Mouse (Mus musculus): ENCODE results near the gene Epb41l1. TPM values are rescaled to one million over a fixed set of nuclear protein-coding genes. Genes with fewer than 3 reads are reported as not detected.
A peak's percentile ranks its signal among the peaks of the same experiment; 100 is the strongest.
"Not testable (repeated sequence)": the region's sequence is repeated elsewhere in the genome, so short reads cannot be mapped to it uniquely, and the experiment has no call there.

Epb41l1 gene
- total RNA-seq (2021), result 100 to 1,000 TPM; 304 to 328 TPM
- long read RNA-seq, experiment 1, full-length matches to known transcripts, result 28 of 125 reads
- long read RNA-seq, experiment 1, partial matches to known transcripts, result 12 of 125 reads
- long read RNA-seq, experiment 1, other reads (novel, unspliced or antisense), result 85 of 125 reads
- long read RNA-seq, experiment 2, full-length matches to known transcripts, result 29 of 142 reads
- long read RNA-seq, experiment 2, partial matches to known transcripts, result 87 of 142 reads
- long read RNA-seq, experiment 2, other reads (novel, unspliced or antisense), result 26 of 142 reads

DNA sequence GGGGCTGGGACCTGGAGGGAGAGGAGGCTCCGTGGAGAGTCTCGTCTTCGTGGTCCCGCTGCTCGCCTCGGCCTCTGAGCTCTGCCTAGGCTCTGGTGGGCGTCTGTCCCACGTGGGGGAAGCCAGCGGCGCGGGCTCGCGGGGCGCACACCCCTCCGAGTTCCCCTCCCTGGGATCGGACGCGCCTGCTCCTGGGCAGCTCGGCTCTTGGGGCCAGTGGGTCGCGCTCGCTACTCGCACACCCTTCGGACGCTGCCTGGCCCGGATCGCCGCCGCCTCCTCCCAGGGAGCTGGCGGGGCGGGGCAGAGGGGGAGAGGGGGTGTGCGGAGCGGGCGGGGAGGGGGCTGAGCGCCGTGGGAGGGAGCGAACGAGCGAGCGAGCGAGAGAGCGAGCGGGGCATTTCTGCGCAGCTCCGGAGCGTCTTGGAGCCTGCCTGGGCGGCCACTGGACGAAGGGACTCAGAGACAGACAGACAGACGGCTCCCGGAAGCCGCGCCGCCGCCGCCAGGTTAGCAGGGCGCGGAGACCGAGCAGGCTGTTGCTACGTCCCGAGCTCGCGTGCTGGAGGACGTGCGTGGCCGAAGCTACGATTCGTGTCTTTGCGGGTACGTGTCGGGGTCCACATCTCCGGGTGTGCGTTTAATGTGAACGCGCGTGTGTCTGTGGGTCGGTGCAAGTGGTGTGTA is at the start of gene Epb41l1:
Gene Epb41l1, plus strand, starts transcription at position 216 of the 687 bp plus-strand sequence.
- DNase-seq (ENCODE audit: low spot score in 2 of 2), result peak in 1 of 2 experiments; percentile 34
- intact Hi-C loops (cut with DNase I), result no loop called here

DNA sequence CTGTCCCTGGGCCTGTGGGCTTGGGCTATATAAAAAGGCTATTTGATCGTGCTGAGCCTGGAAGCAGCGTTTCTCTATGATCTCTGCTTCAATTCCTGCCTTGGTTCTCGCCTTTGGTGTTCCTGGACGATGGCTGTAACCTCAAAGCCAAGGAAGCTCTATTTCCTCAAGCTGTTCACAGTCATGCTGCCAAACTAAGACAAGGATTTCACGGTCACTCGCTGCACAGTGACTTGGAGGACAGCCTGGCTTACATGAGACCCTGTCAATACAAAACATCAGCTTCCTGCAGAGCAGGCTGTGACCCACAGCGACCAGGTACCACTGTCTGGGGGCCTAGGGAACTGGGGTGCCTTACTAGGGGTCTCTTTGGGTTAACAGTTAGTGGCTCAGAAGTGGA is 43.8 kb upstream of the Epb41l1 start:
- intact Hi-C loops (cut with DNase I), result loop anchor here (5.0 kb wide), 1 partner anchor 140 kb away; no protein-coding TSS in a partner anchor
- DNase-seq (ENCODE audit: low spot score in 2 of 2), result no peak

- intact Hi-C loops (cut with DNase I), result loop anchor here (5.0 kb wide), 1 partner anchor 137 kb away; no protein-coding TSS in a partner anchor
- peak; percentile 51 to 83 for DNase-seq (ENCODE audit: low spot score in 2 of 2)
These were observed 40.8 kb upstream of the Epb41l1 start for GRCm38 (mm10) chr2:156379929-156380328.

- no peak for DNase-seq (ENCODE audit: low spot score in 2 of 2)
- intact Hi-C loops (cut with DNase I), result no loop called here
These were observed 39.4 kb upstream of the Epb41l1 start for GRCm38 (mm10) chr2:156381350-156381749.

- intact Hi-C loops (cut with DNase I), result not testable (repeated sequence)
- peak; percentile 65 to 84 for DNase-seq (ENCODE audit: low spot score in 2 of 2)
These were observed 28.1 kb upstream of the Epb41l1 start for GRCm38 (mm10) chr2:156392461-156393154.

GRCm38 (mm10) chr2:156393155-156393828 is 27.4 kb upstream of the Epb41l1 start:
- no peak for DNase-seq (ENCODE audit: low spot score in 2 of 2)
- intact Hi-C loops (cut with DNase I), result no loop called here

GRCm38 (mm10) chr2:156394282-156394681 is 26.4 kb upstream of the Epb41l1 start:
- no peak for DNase-seq (ENCODE audit: low spot score in 2 of 2)
- intact Hi-C loops (cut with DNase I), result no loop called here

DNA sequence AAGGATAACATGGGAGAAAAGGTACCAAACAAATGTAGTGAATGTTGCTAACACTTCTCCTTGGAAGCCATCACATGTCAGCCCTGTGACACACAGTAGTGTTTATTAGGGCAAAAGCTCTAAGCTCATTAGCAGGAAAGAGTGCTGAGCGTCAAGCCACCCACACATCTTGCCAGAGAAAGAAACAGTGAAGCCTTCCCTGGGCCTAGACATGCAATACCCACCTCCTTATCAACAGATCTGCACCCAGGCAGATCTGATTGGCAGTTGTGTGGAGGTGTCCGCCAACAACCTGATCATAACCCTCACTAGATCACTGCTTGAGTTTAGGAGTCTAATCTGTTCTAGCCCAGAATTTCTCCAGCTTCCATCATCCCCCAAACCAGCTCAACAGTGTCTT is 24.6 kb upstream of the Epb41l1 start:
- intact Hi-C loops (cut with DNase I), result no loop called here
- no peak for DNase-seq (ENCODE audit: low spot score in 2 of 2)

DNA sequence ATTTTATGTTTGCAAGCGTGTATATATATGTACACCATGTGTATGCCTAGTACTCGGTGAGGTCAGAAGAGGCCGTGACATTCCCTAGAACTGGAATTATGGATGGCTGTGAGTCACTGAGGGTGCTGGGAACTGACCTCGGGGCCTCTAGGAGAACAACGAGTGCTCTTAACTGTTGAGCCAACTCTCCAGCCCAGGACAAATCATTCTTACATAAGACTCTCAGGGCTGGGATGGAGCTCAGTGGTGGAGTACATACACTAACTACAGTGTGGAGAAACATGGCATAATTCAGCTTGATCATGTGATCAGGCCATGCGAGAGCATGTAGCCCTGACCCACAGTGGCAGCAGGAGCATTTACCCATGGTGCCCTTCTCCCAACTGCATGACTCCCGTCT is 22.7 kb upstream of the Epb41l1 start:
- DNase-seq (ENCODE audit: low spot score in 2 of 2), result no peak
- intact Hi-C loops (cut with DNase I), result no loop called here

DNA sequence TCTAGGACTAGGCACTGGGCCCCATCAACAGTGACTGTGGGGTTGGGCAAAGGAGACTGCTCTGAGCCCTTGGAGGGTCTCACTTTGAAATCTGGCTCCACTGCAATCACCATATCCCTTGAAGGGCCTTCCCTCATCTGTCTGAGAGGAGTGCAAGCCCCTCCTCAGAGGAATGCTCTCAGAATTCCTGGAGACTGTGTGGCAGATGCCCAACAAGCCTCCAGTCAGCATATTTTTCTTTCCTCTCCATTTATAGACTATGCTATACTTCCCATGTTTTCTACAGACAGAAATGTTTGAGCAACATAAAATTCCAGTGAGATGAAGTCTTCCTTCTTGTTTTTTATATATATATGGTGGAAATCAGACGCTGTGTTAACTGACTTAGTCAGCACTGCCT is 21.2 kb upstream of the Epb41l1 start:
- intact Hi-C loops (cut with DNase I), result no loop called here
- DNase-seq (ENCODE audit: low spot score in 2 of 2), result no peak

DNA sequence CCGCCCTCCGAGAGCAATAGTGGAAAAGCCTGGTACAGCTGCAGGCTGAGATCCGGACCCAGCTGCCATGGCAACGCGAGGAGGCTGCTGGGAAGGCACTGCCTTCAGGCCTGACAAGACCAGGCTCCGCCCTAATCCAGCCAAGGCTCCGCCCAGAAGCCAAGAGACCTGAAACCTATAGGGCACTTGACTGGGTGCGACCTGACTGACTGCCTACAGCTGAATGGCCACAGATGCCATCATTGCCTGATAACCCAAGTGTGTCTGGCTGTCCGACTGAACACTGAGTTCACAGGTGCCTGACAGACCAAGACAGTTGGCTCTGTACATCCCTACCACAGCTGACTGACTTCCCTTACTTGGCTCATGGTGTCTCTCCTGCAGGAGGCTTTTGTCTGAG is 19.4 kb upstream of the Epb41l1 start:
- intact Hi-C loops (cut with DNase I), result no loop called here

GRCm38 (mm10) chr2:156402036-156402435 is 18.7 kb upstream of the Epb41l1 start:
- no peak for DNase-seq (ENCODE audit: low spot score in 2 of 2)
- intact Hi-C loops (cut with DNase I), result no loop called here

More for the DNA sequence above, 19.4 kb upstream of the Epb41l1 start:
- DNase-seq (ENCODE audit: low spot score in 2 of 2), result peak; percentile 68 to 81

GRCm38 (mm10) chr2:156406987-156407386 is 13.7 kb upstream of the Epb41l1 start:
- intact Hi-C loops (cut with DNase I), result no loop called here
- no peak for DNase-seq (ENCODE audit: low spot score in 2 of 2)

DNA sequence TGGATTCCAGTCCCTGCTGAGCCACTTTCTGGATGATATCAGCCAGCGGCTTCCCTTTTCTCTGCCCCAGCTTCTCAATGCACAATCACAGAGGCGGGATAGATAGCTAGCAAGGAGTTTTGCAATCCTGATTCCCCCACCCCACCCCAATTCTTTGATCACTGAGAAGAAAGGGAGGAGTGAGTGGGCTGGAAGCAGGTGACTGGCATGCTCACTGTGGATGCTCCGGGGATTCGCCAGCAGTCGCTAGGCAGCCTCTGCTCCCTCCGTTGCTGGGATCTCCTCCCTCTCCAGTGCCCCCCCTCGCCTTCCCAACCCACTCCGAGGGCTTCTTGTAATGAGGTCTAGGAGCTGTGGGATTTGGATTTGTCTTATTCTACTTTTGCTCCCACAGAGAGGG is 12.5 kb upstream of the Epb41l1 start:
- intact Hi-C loops (cut with DNase I), result no loop called here
- peak; percentile 76 to 82 for DNase-seq (ENCODE audit: low spot score in 2 of 2)

DNA sequence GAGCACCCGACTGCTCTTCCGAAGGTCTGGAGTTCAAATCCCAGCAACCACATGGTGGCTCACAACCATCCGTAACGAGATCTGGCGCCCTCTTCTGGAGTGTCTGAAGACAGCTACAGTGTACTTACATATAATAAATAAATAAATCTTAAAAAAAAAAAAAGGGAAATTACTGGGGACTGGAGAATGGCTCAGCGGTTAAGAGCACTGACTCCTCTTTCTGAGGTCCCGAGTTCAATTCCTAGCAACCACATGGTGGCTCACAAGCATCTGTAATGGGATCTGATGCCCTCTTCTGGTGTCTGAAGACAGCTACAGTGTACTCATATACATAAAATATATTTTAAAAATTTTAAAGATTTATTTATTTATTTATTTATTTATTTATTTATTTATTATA is 9.4 kb upstream of the Epb41l1 start:
- intact Hi-C loops (cut with DNase I); DNase-seq (ENCODE audit: low spot score in 2 of 2): not testable (repeated sequence)

GRCm38 (mm10) chr2:156414996-156415395 is 5.7 kb upstream of the Epb41l1 start:
- intact Hi-C loops (cut with DNase I), result no loop called here
- no peak for DNase-seq (ENCODE audit: low spot score in 2 of 2)

- DNase-seq (ENCODE audit: low spot score in 2 of 2), result no peak
- intact Hi-C loops (cut with DNase I), result no loop called here
These were observed 5.0 kb upstream of the Epb41l1 start for GRCm38 (mm10) chr2:156415674-156416073.

- intact Hi-C loops (cut with DNase I), result no loop called here
- no peak for DNase-seq (ENCODE audit: low spot score in 2 of 2)
These were observed 3.5 kb upstream of the Epb41l1 start for GRCm38 (mm10) chr2:156417194-156417593.

DNA sequence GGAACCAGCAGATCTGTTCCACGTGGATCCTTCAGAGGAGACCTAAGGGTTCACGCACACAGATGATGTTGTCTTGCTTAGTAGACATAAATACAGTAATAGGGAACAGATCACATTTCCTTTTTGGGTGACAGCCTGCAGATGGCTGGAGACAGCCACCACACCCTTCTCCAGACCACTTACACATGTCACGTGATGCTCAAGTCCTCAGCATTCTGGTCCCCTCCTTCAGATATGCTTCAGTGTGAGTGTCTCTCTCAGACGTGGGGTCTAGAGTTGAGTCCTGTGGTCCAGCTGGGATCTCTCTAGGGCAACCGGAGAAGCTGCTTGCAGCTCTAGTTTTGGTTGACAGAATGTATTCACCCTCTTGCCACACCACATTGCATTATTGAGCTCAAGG is 2.2 kb upstream of the Epb41l1 start:
- intact Hi-C loops (cut with DNase I), result no loop called here
- no peak for DNase-seq (ENCODE audit: low spot score in 2 of 2)

DNA sequence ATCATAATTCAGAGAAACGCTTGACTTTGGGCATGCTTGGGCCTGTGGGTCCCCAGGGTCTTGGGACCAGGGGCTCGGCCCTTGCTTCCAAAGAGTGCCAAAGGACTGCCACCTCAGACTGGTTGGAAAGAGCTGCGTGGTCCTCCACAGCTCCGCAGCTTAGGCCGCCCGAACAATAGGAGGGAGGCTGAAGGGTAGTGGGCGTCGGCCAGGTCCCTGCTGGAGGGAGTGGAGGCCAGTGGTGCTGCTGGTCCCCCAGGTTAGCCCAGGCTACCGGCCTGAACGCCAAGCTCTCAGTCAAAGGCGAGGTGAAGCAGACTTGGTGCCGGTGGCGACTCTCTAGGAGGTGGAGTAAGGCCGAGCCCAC is 399 bp upstream of the Epb41l1 start:
- no peak for DNase-seq (ENCODE audit: low spot score in 2 of 2)
- intact Hi-C loops (cut with DNase I), result no loop called here

All from left cerebral cortex, postnatal 14 days (tissue).